Mouse (Mus musculus): ENCODE data around the gene Ilf2.

DNA sequence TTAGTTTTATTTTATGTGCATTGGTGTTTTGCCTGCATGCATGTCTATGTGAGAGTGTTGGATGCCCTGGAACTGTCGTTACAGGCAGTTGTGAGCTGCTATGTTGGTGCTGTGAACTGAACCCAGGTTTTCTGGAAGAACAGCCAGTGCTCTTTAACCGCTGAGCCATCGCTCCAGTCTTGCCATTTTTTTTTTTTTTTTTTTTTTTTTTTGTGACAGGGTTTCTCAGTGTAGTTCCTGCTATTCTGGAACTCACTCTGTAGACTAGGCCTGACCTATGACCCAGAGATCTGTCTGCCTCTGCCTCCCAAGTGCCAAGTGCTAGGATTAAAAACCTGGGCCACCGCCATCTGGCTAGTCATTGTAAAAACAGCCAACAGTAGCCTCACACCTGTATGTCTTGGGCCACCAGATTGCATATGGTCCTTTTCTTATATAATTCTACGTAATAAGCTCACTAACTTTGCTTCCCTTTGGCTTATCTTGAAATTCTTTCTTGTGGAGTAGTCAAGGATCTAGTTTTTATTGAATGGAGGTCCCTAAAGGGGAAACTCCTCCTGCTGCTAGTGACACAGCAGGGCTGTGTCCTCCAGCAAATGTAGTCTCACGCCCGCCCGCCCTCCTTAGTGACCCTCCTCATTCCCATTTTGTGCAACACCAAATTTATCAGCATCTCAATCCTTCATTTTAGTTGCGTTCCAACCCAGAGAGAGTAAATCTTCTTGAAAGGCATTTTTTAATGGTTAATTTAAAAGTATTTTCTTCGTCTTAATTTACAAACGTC is 30.3 kb upstream of the Ilf2 start:
- no peak for TF ChIP-seq CTCF (IDR thresholded peaks at IDR 0.05; ENCODE audit: borderline replicate concordance, insufficient read depth, low read length)
- no peak for TF ChIP-seq POLR2A (IDR thresholded peaks at IDR 0.05; ENCODE audit: low read depth, low read length)
